Mouse (Mus musculus) hindbrain, embryonic 16.5 days (tissue): Measurements from ENCODE around the gene Emp3. TPM values are rescaled to one million over a fixed set of nuclear protein-coding genes. Genes with fewer than 3 reads are reported as not detected.

ENCODE experiments used
- ATAC-seq: fragments of 200-750 bp; cut with Nextera tagmentation; 2 replicates; pipeline ENCODE4 v1.8.0; 2017; ENCODE audit warnings: moderate TSS enrichment, moderate library complexity
- H3K27ac ChIP-seq: fragments of 300-500 bp; sonication (generic); 2 replicates; pipeline ENCODE4 v1.5.1; 2014; ENCODE audit warnings: low read depth, mild to moderate bottlenecking, control low read depth, low read length, moderate library complexity
- H3K27me3 ChIP-seq: fragments of 300-500 bp; sonication (generic); replicated peaks from 2 replicates; pipeline ENCODE4 v1.6.1; 2014; ENCODE audit warnings: low read length; ENCODE audit not compliant: control insufficient read depth, insufficient read depth
- H3K36me3 ChIP-seq: fragments of 300-500 bp; sonication (generic); 2 replicates; pipeline ENCODE4 v1.6.1; 2014; ENCODE audit warnings: mild to moderate bottlenecking, low read length, moderate library complexity, mixed read lengths; ENCODE audit not compliant: control insufficient read depth, insufficient read depth
- H3K4me1 ChIP-seq: fragments of 300-500 bp; sonication (generic); 2 replicates; pipeline ENCODE4 v1.6.1; 2014; ENCODE audit warnings: low read depth, low read length; ENCODE audit not compliant: control insufficient read depth, insufficient read depth
- H3K4me2 ChIP-seq: fragments of 300-500 bp; sonication (generic); 2 replicates; pipeline ENCODE4 v1.6.1; 2014; ENCODE audit warnings: mild to moderate bottlenecking, low read length, control low read depth, moderate library complexity
- H3K4me3 ChIP-seq: fragments of 300-500 bp; sonication (generic); 2 replicates; pipeline ENCODE4 v1.5.1; 2014; ENCODE audit warnings: mild to moderate bottlenecking, low read length, control low read depth, moderate library complexity
- H3K9ac ChIP-seq: fragments of 300-500 bp; sonication (generic); 2 replicates; pipeline ENCODE4 v1.6.1; 2014; ENCODE audit warnings: low read depth, mild to moderate bottlenecking, control low read depth, low read length, moderate library complexity
- H3K9me3 ChIP-seq: fragments of 300-500 bp; sonication (generic); 2 replicates; pipeline ENCODE4 v1.6.1; 2014; ENCODE audit warnings: mild to moderate bottlenecking, low read length, moderate library complexity; ENCODE audit not compliant: control insufficient read depth
- WGBS: fragments of 180-500 bp; shearing (Covaris S2); extraction: QIAGEN DNeasy Blood & Tissue Kit; methylation state at CpG from one replicate; pipeline ENCODE4 v1.1.7; 2014; 5-methylcytosine and 5-hydroxymethylcytosine counted together
- polyA plus RNA-seq: library from polyadenylated mRNA; unstranded; fragments of >200 nt; fragmentation: Nextera tagmentation; extraction: Ambion mirVana; gene quantifications from 2 replicates; pipeline ENCODE4 v1.2.1, GENCODE M21; 2015

Emp3 gene
- polyA plus RNA-seq, 1 experiment from 2014 or later: 33.2 TPM

DNA sequence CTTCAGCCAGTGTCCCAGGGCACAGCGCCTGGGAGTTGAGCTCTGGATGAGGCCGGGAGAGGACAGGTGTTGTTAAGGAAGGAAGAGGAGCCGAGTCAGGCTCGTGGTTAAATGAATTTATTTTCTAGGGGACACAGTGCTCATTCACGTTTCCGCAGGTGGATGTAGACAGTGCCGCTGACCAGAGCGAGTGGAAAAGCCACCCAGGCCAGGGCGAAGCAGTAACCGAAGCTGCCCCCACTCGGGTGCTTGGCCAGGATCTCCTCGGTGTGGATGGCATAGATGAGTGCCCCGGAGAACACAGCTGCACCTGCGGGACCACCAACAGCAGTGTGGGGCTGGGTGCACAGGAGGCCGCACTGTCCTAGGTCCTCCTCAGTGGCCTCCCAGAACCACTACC is 3.3 kb downstream of the Emp3 start:
- peaks cover 24% of the 10 kb centered on the region for H3K4me1 ChIP-seq
- H3K9me3 ChIP-seq: no peaks in the 10 kb centered on the region
- no peaks in the 10 kb centered on the region for H3K36me3 ChIP-seq
- 90% methylated on average over 15 of the region's 15 CpGs for WGBS
- no peak overlapping the region for H3K9ac ChIP-seq
- no peak overlapping the region for H3K27ac ChIP-seq
- H3K4me2 ChIP-seq: no peak overlapping the region
- no peak for ATAC-seq
- no peaks in the 10 kb centered on the region for H3K27me3 ChIP-seq
- no peak overlapping the region for H3K4me3 ChIP-seq

- peak overlapping the region; percentile 86 for H3K27ac ChIP-seq
- H3K9ac ChIP-seq: peak overlapping the region; percentile 59
- no peaks in the 10 kb centered on the region for H3K27me3 ChIP-seq
- H3K4me3 ChIP-seq: peak overlapping the region; percentile 31
- WGBS: 28% methylated on average over 13 of the region's 13 CpGs
- peaks cover 19% of the 10 kb centered on the region for H3K4me1 ChIP-seq
- no peaks in the 10 kb centered on the region for H3K36me3 ChIP-seq
- H3K9me3 ChIP-seq: no peaks in the 10 kb centered on the region
- ATAC-seq: peak; percentile 12
- H3K4me2 ChIP-seq: peak overlapping the region; percentile 56
These were observed 4.0 kb downstream of the Emp3 start for GRCm38 (mm10) chr7:45917004-45917704.

GRCm38 (mm10) chr7:45916056-45917003 is 4.9 kb downstream of the Emp3 start:
- ATAC-seq: peak; percentile 90
- peak overlapping the region; percentile 59 for H3K9ac ChIP-seq

DNA sequence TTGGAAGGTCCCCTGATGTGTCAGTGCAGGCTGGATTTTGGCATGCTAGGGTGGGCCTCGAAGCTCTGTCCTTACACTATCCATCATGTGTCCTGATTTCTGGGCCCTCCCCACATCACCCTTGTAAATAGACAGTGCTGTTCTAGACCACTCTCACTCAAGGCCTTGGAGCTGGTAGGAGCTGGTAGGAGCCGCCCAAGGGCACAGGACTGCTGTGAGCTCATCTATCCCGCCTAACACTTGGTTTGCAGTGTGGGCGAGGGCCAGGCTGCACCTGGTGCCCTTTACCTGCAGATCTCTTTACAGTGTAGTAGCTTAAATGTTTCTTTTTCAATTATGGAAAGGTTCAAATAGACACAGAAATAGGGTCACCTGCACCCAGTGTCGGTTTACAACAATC is 6.2 kb downstream of the Emp3 start:
- no peak overlapping the region for H3K9ac ChIP-seq
- H3K4me2 ChIP-seq: no peak overlapping the region
- no peak overlapping the region for H3K4me3 ChIP-seq
- H3K27ac ChIP-seq: no peak overlapping the region
- no peak for ATAC-seq
- no peaks in the 10 kb centered on the region for H3K27me3 ChIP-seq
- H3K4me1 ChIP-seq: peaks cover 19% of the 10 kb centered on the region
- H3K9me3 ChIP-seq: no peaks in the 10 kb centered on the region
- H3K36me3 ChIP-seq: peaks cover 3% of the 10 kb centered on the region
- WGBS: 86% methylated on average over 5 of the region's 5 CpGs

More at GRCm38 (mm10) chr7:45916056-45917003, 4.9 kb downstream of the Emp3 start:
- Histone ChIP-seq H3K27ac (peak overlapping the region; percentile 86), H3K27me3 (no peaks in the 10 kb centered on the region), H3K4me2 (peak overlapping the region; percentile 56), H3K36me3 (no peaks in the 10 kb centered on the region), H3K4me1 (peaks cover 19% of the 10 kb centered on the region), H3K9me3 (no peaks in the 10 kb centered on the region), H3K4me3 (peak overlapping the region; percentile 31)
- 33% methylated on average over 26 of the region's 26 CpGs for WGBS

GRCm38 (mm10) chr7:45914067-45914466 is 7.1 kb downstream of the Emp3 start:
- no peaks in the 10 kb centered on the region for H3K9me3 ChIP-seq
- no peak overlapping the region for H3K9ac ChIP-seq
- H3K4me3 ChIP-seq: no peak overlapping the region
- peaks cover 10% of the 10 kb centered on the region for H3K36me3 ChIP-seq
- no peaks in the 10 kb centered on the region for H3K27me3 ChIP-seq
- no peak for ATAC-seq
- peaks cover 19% of the 10 kb centered on the region for H3K4me1 ChIP-seq
- no peak overlapping the region for H3K4me2 ChIP-seq
- 82% methylated on average over 6 of the region's 6 CpGs for WGBS
- no peak overlapping the region for H3K27ac ChIP-seq

- H3K4me2 ChIP-seq: no peak overlapping the region
- H3K4me3 ChIP-seq: no peak overlapping the region
- H3K9me3 ChIP-seq: no peaks in the 10 kb centered on the region
- H3K27me3 ChIP-seq: no peaks in the 10 kb centered on the region
- 92% methylated on average over 16 of the region's 16 CpGs for WGBS
- no peak overlapping the region for H3K27ac ChIP-seq
- no peaks in the 10 kb centered on the region for H3K4me1 ChIP-seq
- ATAC-seq: no peak
- peaks cover 10% of the 10 kb centered on the region for H3K36me3 ChIP-seq
- H3K9ac ChIP-seq: no peak overlapping the region
These were observed 12.1 kb downstream of the Emp3 start for GRCm38 (mm10) chr7:45909145-45909544.

GRCm38 (mm10) chr7:45908384-45908783 is 12.8 kb downstream of the Emp3 start:
- ATAC-seq: no peak
- no peaks in the 10 kb centered on the region for H3K9me3 ChIP-seq

GRCm38 (mm10) chr7:45906622-45907021 is 14.6 kb downstream of the Emp3 start:
- Histone ChIP-seq H3K27ac (no peak overlapping the region), H3K4me1 (no peaks in the 10 kb centered on the region), H3K27me3 (no peaks in the 10 kb centered on the region), H3K4me3 (no peak overlapping the region), H3K4me2 (no peak overlapping the region), H3K9ac (no peak overlapping the region), H3K9me3 (no peaks in the 10 kb centered on the region), H3K36me3 (peaks cover 10% of the 10 kb centered on the region)
- 90% methylated on average over 9 of the region's 9 CpGs for WGBS
- ATAC-seq: no peak

More at GRCm38 (mm10) chr7:45908384-45908783, 12.8 kb downstream of the Emp3 start:
- H3K4me2 ChIP-seq: no peak overlapping the region
- H3K27me3 ChIP-seq: no peaks in the 10 kb centered on the region
- H3K9ac ChIP-seq: no peak overlapping the region
- H3K4me1 ChIP-seq: no peaks in the 10 kb centered on the region
- H3K36me3 ChIP-seq: peaks cover 10% of the 10 kb centered on the region
- no peak overlapping the region for H3K27ac ChIP-seq
- H3K4me3 ChIP-seq: no peak overlapping the region

DNA sequence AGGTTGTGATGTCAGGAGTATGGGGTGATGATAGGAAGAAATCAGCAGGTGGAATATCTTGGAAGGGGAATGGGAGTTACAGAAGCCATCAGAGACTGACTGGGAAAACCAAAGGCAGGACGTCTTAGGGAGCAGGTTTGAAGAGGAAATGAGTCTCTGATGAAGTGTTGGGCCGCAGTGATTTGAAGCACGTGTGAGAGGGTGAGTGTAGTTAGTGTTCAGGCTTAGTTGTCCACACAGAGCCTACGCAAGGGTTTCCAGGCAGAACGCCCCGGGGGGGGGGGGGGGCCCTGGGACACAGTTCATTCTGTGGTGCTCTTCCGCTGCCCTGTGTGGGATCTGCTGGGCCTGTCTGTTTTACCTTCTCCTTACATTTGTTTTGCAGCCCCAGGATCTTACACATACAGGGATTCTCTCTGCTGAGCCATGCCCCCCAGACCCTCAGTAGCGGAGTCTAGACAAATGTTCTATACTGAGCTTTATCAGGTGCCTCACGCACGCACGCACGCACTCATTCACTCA is 18.7 kb downstream of the Emp3 start:
- Histone ChIP-seq H3K4me2 (no peak overlapping the region), H3K27ac (no peak overlapping the region), H3K36me3 (no peaks in the 10 kb centered on the region), H3K9me3 (no peaks in the 10 kb centered on the region), H3K9ac (no peak overlapping the region), H3K4me3 (no peak overlapping the region), H3K4me1 (peaks cover 5% of the 10 kb centered on the region), H3K27me3 (no peaks in the 10 kb centered on the region)
- 79% methylated on average over 10 of the region's 12 CpGs for WGBS
- no peak for ATAC-seq
